Mouse (Mus musculus) embryonic facial prominence, embryonic 13.5 days (tissue): ENCODE results near the gene Fggy. TPM values are rescaled to one million over a fixed set of nuclear protein-coding genes. Genes with fewer than 3 reads are reported as not detected.

ENCODE experiments used
- ATAC-seq: fragments of 200-750 bp; cut with Nextera tagmentation; 2 replicates; pipeline ENCODE4 v1.8.0; 2017; ENCODE audit warnings: low read depth; ENCODE audit not compliant: insufficient number of reproducible peaks, insufficient read depth, low FRiP score, low TSS enrichment
- H3K27ac ChIP-seq: fragments of 300-500 bp; sonication (generic); 2 replicates; pipeline ENCODE4 v1.5.1; 2015; ENCODE audit warnings: moderate library complexity, mild to moderate bottlenecking, inconsistent platforms
- H3K27me3 ChIP-seq: fragments of 300-500 bp; sonication (generic); 2 replicates; pipeline ENCODE4 v1.6.1; 2015; ENCODE audit warnings: mild to moderate bottlenecking, inconsistent platforms
- H3K36me3 ChIP-seq: fragments of 300-500 bp; sonication (generic); 2 replicates; pipeline ENCODE4 v1.6.1; 2015; ENCODE audit warnings: mild to moderate bottlenecking, inconsistent platforms
- H3K4me1 ChIP-seq: fragments of 300-500 bp; sonication (generic); 2 replicates; pipeline ENCODE4 v1.6.1; 2015; ENCODE audit warnings: inconsistent platforms
- H3K4me2 ChIP-seq: fragments of 300-500 bp; sonication (generic); 2 replicates; pipeline ENCODE4 v1.6.1; 2015; ENCODE audit warnings: moderate library complexity, mild to moderate bottlenecking, inconsistent platforms
- H3K4me3 ChIP-seq: fragments of 300-500 bp; sonication (generic); 2 replicates; pipeline ENCODE4 v1.5.1; 2015; ENCODE audit warnings: mild to moderate bottlenecking, inconsistent platforms
- H3K9ac ChIP-seq: fragments of 300-500 bp; sonication (generic); 2 replicates; pipeline ENCODE4 v1.6.1; 2015; ENCODE audit warnings: mild to moderate bottlenecking, inconsistent platforms
- H3K9me3 ChIP-seq: fragments of 300-500 bp; sonication (generic); 2 replicates; pipeline ENCODE4 v1.6.1; 2016; ENCODE audit warnings: inconsistent platforms
- WGBS: fragments of 180-500 bp; shearing (Covaris S2); methylation state at CpG from one replicate; pipeline ENCODE4 v1.1.7; 2015; ENCODE audit warnings: mixed read lengths; 5-methylcytosine and 5-hydroxymethylcytosine counted together
- polyA plus RNA-seq: library from polyadenylated mRNA; unstranded; fragments of >200 nt; fragmentation: Nextera tagmentation; extraction: Ambion mirVana; gene quantifications from 2 replicates; pipeline ENCODE4 v1.2.1, GENCODE M21; 2015

Gene Fggy
- polyA plus RNA-seq, 1 experiment from 2014 or later: 11.4 TPM

- H3K27me3 ChIP-seq: no peaks in the 10 kb centered on the region
- H3K9me3 ChIP-seq: no peaks in the 10 kb centered on the region
- ATAC-seq: no peak
- no peak overlapping the region for H3K4me3 ChIP-seq
- no peak overlapping the region for H3K4me2 ChIP-seq
- no peak overlapping the region for H3K9ac ChIP-seq
- peaks cover 23% of the 10 kb centered on the region for H3K4me1 ChIP-seq
- H3K36me3 ChIP-seq: no peaks in the 10 kb centered on the region
- no peak overlapping the region for H3K27ac ChIP-seq
- 86% methylated on average over 6 of the region's 6 CpGs for WGBS
Observed at GRCm38 (mm10) chr4:95850044-95850739, 292.9 kb downstream of the Fggy start.

- ATAC-seq: no peak
- 83% methylated on average over 2 of the region's 2 CpGs for WGBS
Observed at GRCm38 (mm10) chr4:95852257-95852656, 294.9 kb downstream of the Fggy start.

GRCm38 (mm10) chr4:95856008-95856407 is 298.7 kb downstream of the Fggy start:
- H3K27me3 ChIP-seq: no peaks in the 10 kb centered on the region
- H3K27ac ChIP-seq: no peak overlapping the region
- H3K4me1 ChIP-seq: peaks cover 8% of the 10 kb centered on the region
- ATAC-seq: no peak
- no peak overlapping the region for H3K9ac ChIP-seq
- no peaks in the 10 kb centered on the region for H3K36me3 ChIP-seq
- no peaks in the 10 kb centered on the region for H3K9me3 ChIP-seq
- 79% methylated on average over 2 of the region's 2 CpGs for WGBS
- H3K4me2 ChIP-seq: no peak overlapping the region
- no peak overlapping the region for H3K4me3 ChIP-seq

More at GRCm38 (mm10) chr4:95852257-95852656, 294.9 kb downstream of the Fggy start:
- H3K4me3 ChIP-seq: no peak overlapping the region
- no peak overlapping the region for H3K9ac ChIP-seq
- peaks cover 7% of the 10 kb centered on the region; the same call in 1 of the 2 replicates for H3K4me1 ChIP-seq
- H3K27me3 ChIP-seq: no peaks in the 10 kb centered on the region
- H3K36me3 ChIP-seq: no peaks in the 10 kb centered on the region
- H3K4me2 ChIP-seq: no peak overlapping the region
- H3K27ac ChIP-seq: no peak overlapping the region
- no peaks in the 10 kb centered on the region for H3K9me3 ChIP-seq

DNA sequence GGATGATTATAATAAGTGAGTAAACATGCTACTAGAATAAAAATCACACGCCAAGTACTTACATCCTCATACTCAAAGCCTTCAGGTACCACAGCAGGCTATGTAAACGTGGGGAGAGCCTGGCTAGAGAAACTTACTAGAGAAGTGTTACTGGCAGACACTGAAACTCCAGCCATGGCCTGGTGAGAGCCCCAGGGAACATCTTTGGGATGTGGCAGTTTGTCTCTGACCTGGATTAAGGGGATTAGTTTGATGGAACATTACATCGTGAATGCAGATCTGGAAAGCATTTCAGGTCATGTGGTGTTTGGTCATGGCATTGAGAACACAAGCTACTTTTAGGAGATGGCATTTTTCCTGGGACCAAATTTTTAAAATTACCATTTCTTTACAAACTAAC is 303.3 kb downstream of the Fggy start:
- H3K27ac ChIP-seq: no peak overlapping the region
- WGBS: 34% methylated on average over 3 of the region's 3 CpGs

GRCm38 (mm10) chr4:95861074-95861473 is 303.8 kb downstream of the Fggy start:
- no peak overlapping the region for H3K4me2 ChIP-seq
- no peak overlapping the region for H3K4me3 ChIP-seq
- H3K4me1 ChIP-seq: peaks cover 20% of the 10 kb centered on the region
- H3K9me3 ChIP-seq: no peaks in the 10 kb centered on the region
- no peaks in the 10 kb centered on the region for H3K36me3 ChIP-seq
- H3K9ac ChIP-seq: no peak overlapping the region
- WGBS: 21% methylated on average over 4 of the region's 4 CpGs
- H3K27ac ChIP-seq: no peak overlapping the region
- no peak for ATAC-seq
- no peaks in the 10 kb centered on the region for H3K27me3 ChIP-seq

More for the DNA sequence above, 303.3 kb downstream of the Fggy start:
- no peaks in the 10 kb centered on the region for H3K36me3 ChIP-seq
- no peak overlapping the region for H3K9ac ChIP-seq
- no peaks in the 10 kb centered on the region for H3K27me3 ChIP-seq
- no peak overlapping the region for H3K4me3 ChIP-seq
- no peaks in the 10 kb centered on the region for H3K9me3 ChIP-seq
- ATAC-seq: no peak
- H3K4me1 ChIP-seq: peaks cover 20% of the 10 kb centered on the region
- H3K4me2 ChIP-seq: no peak overlapping the region

DNA sequence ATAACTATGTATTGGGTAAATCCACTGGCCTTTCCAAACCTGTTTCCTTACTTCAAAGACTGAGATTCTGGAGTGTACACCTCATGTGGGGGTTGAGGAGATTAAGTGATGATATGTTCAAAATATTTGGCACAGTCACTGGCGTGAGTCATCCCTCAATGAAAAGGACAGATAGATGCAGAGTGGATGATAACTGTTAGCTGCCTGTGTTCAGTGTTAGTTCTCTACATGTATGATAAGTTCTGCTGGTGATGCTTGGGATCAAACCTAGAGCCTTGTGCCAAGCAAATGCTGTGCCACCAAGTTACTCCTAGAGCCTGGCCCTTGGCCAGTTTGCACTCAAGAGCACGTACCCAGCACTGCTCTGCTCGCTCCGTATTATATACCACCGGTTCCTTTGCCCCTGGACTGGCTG is 304.4 kb downstream of the Fggy start:
- H3K36me3 ChIP-seq: no peaks in the 10 kb centered on the region
- no peaks in the 10 kb centered on the region for H3K9me3 ChIP-seq
- H3K4me3 ChIP-seq: no peak overlapping the region
- 81% methylated on average over 5 of the region's 5 CpGs for WGBS
- no peak overlapping the region for H3K4me2 ChIP-seq
- H3K27ac ChIP-seq: no peak overlapping the region
- no peak for ATAC-seq
- H3K4me1 ChIP-seq: peaks cover 20% of the 10 kb centered on the region
- H3K27me3 ChIP-seq: no peaks in the 10 kb centered on the region
- no peak overlapping the region for H3K9ac ChIP-seq

- WGBS: 73% methylated on average over 7 of the region's 7 CpGs
- H3K27ac ChIP-seq: no peak overlapping the region
- H3K9me3 ChIP-seq: no peaks in the 10 kb centered on the region
- no peaks in the 10 kb centered on the region for H3K27me3 ChIP-seq
- no peak overlapping the region for H3K4me3 ChIP-seq
- no peak overlapping the region for H3K9ac ChIP-seq
- H3K4me1 ChIP-seq: peaks cover 20% of the 10 kb centered on the region
- ATAC-seq: no peak
- no peaks in the 10 kb centered on the region for H3K36me3 ChIP-seq
- no peak overlapping the region for H3K4me2 ChIP-seq
Observed at GRCm38 (mm10) chr4:95862276-95862675, 305.0 kb downstream of the Fggy start.

DNA sequence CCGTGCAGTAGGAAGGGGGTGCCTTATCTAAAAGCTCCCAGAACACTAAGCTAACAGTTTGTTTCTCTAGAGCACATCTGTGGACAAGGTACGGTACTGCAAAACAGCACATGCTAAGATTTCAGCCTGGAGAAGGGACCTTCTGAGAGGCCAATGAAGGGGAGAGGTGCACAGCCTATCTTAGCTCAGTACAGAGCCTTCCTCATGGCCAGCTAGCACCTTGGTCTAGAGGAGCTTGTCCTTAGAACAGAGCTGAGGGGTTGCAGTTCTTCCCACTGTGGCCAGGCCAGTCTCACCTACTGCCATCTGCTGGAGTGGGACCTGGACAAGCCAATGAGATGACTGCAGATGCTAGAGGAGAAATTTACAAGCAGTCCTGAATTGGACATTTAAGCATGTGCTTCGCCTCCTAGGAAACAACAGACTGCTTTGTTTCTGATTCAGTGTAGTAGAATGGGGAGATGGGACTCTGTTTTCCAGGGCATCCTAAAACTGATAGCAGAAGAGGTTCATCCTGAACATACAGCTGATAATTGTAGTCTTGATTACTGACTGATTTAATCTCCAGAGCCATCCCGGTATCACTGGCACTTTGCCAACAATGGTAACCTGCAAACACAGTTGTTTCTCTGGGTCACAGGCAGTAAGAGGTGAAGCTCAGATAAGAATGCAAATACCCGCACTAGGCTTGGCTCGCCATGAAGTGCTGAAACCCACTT is 305.6 kb downstream of the Fggy start:
- H3K4me1 ChIP-seq: peaks cover 20% of the 10 kb centered on the region
- H3K27me3 ChIP-seq: no peaks in the 10 kb centered on the region
- H3K27ac ChIP-seq: no peak overlapping the region
- 0 out of 2 replicates have a peak overlapping the region, but pooled peaks have one; percentile 16 for H3K9ac ChIP-seq
- WGBS: 57% methylated on average over 6 of the region's 6 CpGs
- no peaks in the 10 kb centered on the region for H3K36me3 ChIP-seq
- H3K9me3 ChIP-seq: no peaks in the 10 kb centered on the region
- H3K4me2 ChIP-seq: no peak overlapping the region
- no peak for ATAC-seq
- H3K4me3 ChIP-seq: no peak overlapping the region

DNA sequence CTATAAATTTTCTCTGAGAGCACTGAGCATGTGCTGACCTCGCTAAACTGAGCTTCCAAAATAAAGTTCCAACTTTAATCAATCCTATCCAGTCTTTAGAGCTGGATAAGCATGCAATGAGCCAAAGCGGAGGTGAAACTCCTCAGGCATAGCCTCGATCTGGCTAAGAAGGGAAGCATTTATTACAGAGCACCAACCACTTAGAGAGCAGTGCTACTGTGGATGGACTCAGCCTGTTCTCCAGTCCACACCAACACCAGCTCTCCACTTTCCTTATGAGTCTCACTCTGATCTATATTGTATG is 306.1 kb downstream of the Fggy start:
- Histone ChIP-seq H3K9me3 (no peaks in the 10 kb centered on the region), H3K27me3 (no peaks in the 10 kb centered on the region), H3K4me3 (no peak overlapping the region), H3K4me1 (peaks cover 20% of the 10 kb centered on the region), H3K4me2 (no peak overlapping the region), H3K9ac (no peak overlapping the region), H3K27ac (no peak overlapping the region), H3K36me3 (no peaks in the 10 kb centered on the region)
- ATAC-seq: no peak
- 80% methylated on average over 3 of the region's 3 CpGs for WGBS

DNA sequence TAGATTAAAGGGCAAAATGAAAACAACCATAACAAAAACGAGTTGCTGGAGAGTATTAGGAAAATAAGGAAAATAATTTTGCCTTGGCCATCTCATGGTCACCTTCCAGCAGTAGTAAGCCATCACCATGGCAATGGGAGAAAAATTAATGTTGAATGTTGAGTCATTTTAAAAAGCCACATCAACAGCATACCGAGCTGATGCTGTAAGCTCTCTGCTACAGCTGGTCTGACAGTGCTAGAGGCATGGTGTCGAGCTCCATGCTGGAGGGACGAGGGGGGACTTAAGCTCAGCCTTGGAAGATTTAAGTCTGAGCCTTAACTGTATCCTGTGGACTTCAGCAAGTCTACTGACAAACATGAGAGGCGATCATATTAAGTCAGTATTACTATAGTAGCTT is 307.9 kb downstream of the Fggy start:
- Histone ChIP-seq H3K27ac (no peak overlapping the region), H3K9me3 (no peaks in the 10 kb centered on the region), H3K4me2 (no peak overlapping the region), H3K27me3 (no peaks in the 10 kb centered on the region), H3K36me3 (no peaks in the 10 kb centered on the region), H3K4me3 (no peak overlapping the region), H3K4me1 (peaks cover 19% of the 10 kb centered on the region), H3K9ac (no peak overlapping the region)
- WGBS: 63% methylated on average over 5 of the region's 5 CpGs
- ATAC-seq: no peak

GRCm38 (mm10) chr4:95865882-95866281 is 308.6 kb downstream of the Fggy start:
- H3K4me2 ChIP-seq: no peak overlapping the region
- no peaks in the 10 kb centered on the region for H3K36me3 ChIP-seq
- no peak for ATAC-seq
- H3K4me1 ChIP-seq: peaks cover 15% of the 10 kb centered on the region
- H3K27ac ChIP-seq: no peak overlapping the region
- no peaks in the 10 kb centered on the region for H3K9me3 ChIP-seq
- no peak overlapping the region for H3K9ac ChIP-seq
- H3K27me3 ChIP-seq: no peaks in the 10 kb centered on the region
- no peak overlapping the region for H3K4me3 ChIP-seq
- 72% methylated on average over 3 of the region's 3 CpGs for WGBS

DNA sequence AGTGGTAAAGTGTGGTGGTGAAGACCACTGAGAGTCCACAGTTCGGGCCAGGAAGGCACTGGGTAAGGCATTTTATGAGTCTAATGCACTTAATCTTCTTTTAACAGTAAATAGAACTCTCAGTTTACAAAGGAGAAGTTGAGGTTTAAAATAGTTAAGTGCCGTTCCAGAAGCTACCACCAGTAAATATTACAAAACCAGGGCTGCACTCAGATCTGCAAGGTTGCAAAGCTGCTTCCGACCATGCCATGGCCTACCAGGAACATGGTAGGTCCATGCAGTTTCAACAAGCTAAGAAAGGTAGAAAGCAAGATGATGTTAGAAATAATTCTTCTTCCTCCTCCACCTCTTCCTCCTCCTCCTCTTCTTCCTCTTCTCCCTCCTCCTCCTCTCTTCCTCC is 309.8 kb downstream of the Fggy start:
- no peak for ATAC-seq
- Histone ChIP-seq H3K27me3 (no peaks in the 10 kb centered on the region), H3K9ac (no peak overlapping the region), H3K27ac (no peak overlapping the region), H3K4me1 (peaks cover 12% of the 10 kb centered on the region), H3K4me3 (no peak overlapping the region), H3K9me3 (no peaks in the 10 kb centered on the region), H3K4me2 (no peak overlapping the region), H3K36me3 (no peaks in the 10 kb centered on the region)
- WGBS: 89% methylated on average over 3 of the region's 3 CpGs
